Mouse (Mus musculus) layer of hippocampus, adult 18-20 months (tissue): ENCODE data around the gene Pcnx2. TPM values are rescaled to one million over a fixed set of nuclear protein-coding genes. Genes with fewer than 3 reads are reported as not detected.

ENCODE experiments used
- DNase-seq, 2 experiments: peaks; one replicate each; pipeline ENCODE4 v3.0.0; 2022; ENCODE audit warnings: low spot score in 2 of 2
- long read RNA-seq: library from polyadenylated mRNA; stranded (forward); transcript quantifications from one replicate; pipeline ENCODE4 v2.0.0, GENCODE M21; 2021
- total RNA-seq, 2 experiments: library from RNA; stranded (reverse); gene quantifications; 2 replicates each; pipeline ENCODE4 v1.2.3; 2021

Gene Pcnx2
- total RNA-seq = 10 to 100 TPM; 66.1 to 67.7 TPM
- long read RNA-seq, full-length matches to known transcripts = 18 of 43 reads
- long read RNA-seq, partial matches to known transcripts = 21 of 43 reads
- long read RNA-seq, other reads (novel, unspliced or antisense) = 4 of 43 reads

DNA sequence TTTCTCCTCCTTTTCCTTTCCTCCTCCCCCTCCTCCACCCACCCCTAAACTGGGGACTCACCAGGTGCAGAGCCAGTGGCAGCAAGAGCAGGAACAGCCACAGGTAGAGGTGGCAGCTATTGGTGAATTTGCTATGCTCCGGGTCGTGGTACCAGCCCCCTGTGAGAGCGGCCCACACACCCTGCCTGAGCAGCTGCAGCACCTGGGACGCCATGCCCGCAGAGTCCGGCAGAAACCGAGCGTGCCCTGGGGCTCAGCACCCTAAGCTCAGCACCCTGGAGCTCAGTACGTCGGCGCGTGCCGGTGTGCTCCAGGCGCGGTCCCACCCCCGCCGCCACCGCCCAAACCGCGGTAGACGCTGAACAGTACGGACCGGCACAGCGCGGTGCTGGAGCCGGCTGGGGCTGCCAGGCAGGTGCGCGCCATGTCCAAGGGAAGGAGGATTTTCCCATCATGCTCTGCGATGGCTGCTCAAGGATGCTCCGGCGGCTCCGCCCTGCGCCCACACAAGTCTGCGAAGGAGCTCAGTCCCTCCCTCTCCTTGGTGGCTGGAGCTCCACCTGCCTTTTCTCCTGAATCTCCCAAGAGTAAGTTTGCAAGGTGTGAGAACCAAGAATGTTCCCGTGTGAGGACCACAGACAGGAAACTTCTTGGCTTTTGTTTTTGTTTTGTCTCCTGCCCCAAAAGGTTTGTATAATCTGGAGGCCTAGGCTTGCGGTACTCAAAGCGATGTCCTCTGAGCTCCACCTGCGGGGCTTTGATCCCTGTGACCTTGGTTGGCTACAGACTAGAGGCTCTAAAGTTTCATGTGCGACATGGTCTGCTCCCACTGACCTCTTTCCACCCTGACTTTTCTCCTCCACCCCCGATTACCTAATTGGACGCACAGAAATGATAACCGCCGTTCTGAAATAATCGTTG, at the start of gene Pcnx2:
Gene Pcnx2 (minus strand): TSS at position 450 of the 921 bp plus-strand sequence.
- DNase-seq = peak; percentile 75 to 79

DNA sequence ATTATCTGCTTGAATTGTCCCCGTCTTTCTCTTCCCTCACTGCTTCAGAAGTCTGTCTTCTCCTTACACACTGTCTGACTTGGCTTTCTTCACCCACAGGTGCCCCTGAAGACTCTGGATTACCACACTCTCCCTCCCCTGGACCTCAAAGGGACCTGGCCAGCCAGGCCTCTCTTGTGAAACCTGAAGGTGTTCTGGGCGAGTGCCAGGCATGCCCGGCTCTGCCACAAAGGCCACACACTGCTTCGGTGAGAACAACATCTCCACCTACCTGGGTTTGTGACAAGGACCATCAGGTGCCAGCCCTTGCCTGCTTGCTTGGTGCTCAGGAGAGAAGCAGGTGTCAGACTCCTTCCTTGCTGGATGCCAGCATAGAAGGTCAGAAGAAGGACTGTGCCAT, 46.4 kb upstream of the Pcnx2 start:
- no peak for DNase-seq

DNA sequence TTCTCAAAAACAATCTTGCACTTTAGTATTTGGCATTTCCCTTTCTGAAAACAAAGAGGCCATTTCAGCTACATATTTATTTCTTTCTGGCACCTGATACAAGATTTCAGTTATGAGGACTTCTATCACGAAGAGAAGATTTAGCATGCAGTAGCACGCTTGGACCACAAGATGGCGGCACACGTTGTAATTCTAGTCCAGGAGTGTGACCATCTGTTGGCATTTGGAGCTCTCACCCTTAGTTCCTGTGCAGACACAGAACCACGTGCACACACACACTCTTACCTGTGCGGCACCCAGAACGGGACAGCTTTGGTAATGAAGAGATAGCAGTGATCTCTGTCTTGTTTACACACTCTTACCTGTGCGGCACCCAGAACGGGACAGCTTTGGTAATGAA, 37.5 kb upstream of the Pcnx2 start:
- DNase-seq = peak in 1 of 2 experiments; percentile 79

DNA sequence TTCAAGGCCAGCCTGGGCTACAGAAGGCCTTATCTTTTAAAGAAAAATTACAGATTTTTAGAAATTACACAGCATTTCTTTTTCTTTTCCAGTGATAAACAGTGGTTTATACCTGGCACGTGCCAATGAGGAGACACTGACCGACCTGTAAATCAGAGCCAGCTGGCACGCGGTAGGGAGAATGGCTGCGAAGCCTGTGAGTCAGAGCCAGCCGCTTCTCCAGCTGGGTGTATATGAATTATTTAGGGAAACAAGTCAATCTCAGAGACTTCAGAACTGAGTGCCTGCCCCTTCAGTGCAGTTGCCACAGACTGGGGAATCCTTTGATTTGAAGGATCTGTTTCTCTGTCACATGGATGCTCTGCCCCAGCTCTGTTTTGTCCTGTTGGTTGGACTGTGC, 33.7 kb upstream of the Pcnx2 start:
- DNase-seq = no peak

DNA sequence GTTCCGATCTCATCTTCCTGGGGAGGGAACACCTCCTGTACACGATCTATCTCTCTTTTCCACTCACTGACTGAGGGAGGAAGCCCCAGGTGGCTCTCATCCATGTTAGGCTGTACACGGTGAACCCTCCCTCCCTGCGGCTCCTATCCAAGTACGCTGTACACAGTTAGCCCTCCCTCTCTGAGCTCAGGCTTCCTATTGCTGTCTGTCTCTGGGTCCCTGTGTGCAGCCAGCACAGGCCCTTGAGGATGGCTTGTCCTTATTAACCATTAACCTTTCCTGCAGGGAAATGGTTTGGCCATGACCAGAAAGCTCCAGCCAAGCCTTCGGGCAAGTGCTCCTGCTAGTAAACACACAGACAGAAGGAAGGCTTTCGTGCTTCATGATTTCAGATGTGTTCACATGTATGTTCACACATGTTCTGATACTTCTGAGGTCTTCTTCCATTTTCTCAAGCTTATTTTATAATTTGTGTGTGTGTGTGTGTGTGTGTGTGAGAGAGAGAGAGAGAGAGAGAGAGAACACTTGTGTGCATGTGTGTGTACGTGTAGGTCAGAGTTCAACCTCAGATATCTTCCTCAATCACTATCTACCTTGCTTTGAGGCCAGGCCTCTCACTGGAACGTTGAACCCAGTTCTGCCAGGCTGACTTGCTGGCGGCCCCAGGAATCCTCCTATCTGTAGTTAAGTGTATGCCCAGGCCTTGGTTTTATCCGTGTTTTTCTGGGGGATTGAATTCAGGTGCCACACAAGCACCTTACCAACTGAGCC, 32.3 kb upstream of the Pcnx2 start:
- no peak for DNase-seq

DNA sequence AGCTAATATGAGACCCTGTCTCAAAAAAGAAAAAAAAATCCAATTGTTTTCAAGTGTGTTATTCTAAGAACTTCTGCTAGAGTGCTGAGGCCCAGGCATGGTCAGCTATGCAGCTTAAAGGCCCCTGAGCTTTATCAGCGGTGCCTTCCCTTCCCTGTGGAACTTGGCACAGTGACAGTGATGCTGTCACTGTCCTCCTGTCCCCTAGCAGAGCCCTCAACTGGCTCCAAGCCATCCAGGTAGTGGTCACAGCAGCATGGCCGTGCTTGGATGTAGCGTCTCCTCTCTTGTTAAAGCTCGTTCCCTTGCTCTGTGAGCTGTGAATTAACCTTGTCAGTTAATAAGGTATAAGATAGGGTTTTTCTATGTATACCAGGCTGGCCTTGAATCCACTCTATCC, 28.5 kb upstream of the Pcnx2 start:
- DNase-seq = no peak

DNA sequence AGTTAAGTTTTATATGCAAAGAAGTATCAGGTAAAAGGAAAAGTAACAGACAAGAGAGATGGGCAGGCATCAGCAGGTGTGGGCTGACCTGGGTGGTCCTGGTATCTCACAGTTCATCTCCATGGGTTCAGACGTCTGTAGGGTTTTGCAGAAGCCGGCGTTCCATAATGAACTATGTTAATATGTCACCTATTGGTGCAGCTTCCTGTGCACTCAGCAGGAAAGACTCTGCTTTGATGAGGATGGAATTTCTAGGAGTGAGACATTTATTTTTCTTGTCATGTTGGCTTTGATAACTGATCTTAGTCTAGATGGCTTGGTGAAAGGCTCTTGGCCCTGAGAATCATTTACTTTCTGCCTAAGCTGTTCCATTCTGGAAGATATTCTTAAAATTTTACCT, 24.2 kb upstream of the Pcnx2 start:
- no peak for DNase-seq

DNA sequence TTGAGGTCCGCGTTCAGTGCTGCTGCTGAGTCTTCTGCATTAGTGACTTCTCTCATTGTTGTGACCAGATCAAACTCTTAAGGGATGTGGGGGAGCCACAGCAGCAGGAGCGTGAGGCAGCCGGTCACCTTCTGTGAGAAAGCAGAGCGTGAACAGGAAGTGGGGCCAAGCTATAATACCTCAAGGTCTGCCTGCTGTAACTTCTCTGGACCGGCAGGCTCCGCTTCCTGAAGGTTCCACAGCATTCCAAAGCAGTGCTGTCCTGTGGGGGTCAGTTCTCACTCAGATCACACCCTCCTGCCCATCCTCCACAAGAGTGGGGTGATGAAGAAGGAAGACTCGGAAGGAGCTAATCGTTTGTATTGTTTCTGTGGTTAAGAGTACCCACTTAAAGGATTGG, 22.6 kb upstream of the Pcnx2 start:
- DNase-seq = no peak

DNA sequence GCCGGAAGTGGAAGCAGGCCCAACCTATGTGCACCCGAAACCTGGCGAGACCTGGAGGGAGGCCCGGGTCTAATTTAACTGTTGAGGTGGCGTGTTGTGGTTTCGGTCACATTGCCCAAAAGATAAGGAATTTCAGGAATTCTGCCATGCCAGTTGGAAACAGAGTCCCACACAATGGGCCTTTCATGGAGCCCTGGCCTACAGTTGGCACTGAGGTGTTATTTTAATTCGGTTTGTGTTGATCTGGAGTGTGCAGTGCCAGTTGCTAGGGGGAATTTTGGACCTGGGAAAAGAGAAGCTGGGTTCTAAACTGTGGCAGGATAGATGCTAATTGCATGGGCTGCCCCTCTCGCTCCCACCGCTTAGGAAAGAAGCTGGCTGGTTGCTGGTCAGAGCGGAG, 22.2 kb upstream of the Pcnx2 start:
- no peak for DNase-seq

DNA sequence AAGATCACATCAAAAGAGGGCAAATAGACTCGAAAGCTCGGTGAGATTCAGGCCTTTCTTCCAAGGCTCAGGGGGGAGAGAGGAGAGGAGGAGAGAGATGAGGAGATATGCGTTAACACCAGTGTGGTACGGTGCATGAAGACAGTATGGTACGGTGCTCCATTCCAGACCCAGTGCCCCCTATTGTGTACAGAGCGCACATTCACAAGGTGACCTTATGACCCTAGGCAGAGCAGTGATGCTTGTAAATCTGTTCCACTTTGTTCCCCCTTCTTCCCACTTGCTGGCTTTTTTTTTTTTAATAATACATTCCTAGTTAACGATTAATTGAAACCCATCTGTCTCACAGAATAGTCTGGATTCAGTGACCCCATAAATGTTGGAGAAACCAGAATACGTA, 21.4 kb upstream of the Pcnx2 start:
- no peak for DNase-seq

DNA sequence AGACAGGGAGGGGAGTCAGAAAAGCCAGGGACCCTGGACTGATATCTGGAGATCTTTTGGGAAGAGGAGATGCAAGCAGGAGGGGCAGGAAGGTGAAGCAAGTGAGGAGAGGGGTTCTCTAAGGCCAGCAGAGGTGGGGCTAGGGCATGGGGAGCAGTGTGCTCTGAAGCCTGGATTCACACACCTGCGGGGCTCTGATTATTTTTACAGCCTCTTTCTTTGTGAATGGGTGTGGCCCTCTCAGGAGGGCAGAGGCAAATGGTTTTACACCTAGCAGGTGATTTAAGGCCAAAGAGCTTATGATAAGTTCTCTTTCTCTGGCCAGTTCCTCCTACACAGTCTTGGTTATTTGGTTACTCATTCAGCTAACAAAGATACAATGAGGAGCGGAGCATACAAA, 20.6 kb upstream of the Pcnx2 start:
- no peak for DNase-seq

DNA sequence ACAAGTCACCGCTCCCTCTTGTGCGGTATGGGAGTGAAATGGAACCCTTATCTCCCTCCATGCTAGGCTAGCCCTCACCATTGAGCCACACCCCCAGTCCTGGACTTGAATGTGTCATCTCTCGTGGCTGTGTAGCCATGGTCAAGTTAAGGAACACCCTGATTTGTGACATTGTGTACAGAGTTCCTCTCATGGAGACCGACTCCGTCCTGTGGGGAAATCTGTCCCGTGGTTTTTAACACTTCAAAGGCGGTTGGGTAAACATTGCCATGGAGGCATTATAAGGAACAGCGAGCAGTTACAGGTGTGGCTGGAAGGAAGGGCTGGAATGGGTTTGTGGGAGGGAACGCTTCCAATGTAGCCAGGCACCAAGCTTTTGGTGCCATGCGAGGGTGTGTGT, 18.9 kb upstream of the Pcnx2 start:
- DNase-seq = no peak

DNA sequence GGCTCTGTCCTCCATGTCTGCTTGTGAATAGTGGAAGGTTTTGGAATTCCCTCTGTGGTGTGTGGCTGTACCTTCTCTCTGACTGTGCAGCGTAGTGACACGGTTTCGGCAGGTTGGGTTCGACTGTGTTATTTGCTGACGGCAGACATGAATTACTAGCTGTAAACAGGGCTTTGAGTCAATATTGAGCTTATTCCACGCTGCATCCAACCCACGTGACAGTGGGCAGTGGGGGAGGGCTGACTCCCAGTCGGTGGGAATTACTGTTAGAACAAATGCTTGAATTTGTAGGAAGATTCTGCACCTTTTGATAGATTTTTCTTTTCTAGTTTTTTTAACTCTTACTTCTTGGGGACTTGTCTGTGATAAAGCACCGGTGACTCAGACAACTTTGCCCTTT, 16.3 kb upstream of the Pcnx2 start:
- DNase-seq = no peak

DNA sequence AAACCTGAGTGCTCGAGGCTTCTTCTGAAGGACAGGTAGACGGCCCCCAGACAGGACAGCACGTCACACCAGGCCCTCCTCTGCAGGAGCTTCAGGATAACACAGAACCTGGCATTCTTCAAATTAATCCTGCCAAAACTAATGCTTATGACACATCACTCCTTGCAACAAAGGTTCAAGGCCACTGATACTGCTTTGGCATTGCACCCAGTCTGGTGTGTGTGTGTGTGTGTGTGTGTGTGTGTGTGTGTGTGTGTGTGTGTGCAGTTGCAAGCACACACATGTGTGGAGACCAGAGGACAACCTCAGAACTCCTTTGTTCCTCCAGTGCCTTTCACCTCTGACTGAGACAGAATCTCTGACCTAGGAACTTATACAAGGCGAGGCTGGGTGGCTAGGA, 15.1 kb upstream of the Pcnx2 start:
- DNase-seq = no peak

DNA sequence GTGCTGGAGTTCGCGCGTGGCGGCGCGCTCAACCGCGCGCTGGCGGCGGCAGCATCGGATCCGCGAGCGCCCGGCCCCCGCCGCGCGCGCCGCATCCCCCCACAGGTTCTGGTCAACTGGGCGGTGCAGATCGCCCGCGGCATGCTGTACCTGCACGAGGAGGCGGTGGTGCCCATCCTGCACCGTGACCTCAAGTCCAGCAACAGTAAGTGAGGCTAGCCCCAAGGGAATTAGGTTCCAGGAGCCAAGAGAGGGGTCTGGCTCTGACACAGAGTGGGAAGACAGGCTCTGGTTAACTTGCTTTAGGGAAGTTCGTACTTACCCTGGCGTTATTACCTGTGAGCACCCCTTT, 13.1 kb upstream of the Pcnx2 start:
- DNase-seq = no peak

DNA sequence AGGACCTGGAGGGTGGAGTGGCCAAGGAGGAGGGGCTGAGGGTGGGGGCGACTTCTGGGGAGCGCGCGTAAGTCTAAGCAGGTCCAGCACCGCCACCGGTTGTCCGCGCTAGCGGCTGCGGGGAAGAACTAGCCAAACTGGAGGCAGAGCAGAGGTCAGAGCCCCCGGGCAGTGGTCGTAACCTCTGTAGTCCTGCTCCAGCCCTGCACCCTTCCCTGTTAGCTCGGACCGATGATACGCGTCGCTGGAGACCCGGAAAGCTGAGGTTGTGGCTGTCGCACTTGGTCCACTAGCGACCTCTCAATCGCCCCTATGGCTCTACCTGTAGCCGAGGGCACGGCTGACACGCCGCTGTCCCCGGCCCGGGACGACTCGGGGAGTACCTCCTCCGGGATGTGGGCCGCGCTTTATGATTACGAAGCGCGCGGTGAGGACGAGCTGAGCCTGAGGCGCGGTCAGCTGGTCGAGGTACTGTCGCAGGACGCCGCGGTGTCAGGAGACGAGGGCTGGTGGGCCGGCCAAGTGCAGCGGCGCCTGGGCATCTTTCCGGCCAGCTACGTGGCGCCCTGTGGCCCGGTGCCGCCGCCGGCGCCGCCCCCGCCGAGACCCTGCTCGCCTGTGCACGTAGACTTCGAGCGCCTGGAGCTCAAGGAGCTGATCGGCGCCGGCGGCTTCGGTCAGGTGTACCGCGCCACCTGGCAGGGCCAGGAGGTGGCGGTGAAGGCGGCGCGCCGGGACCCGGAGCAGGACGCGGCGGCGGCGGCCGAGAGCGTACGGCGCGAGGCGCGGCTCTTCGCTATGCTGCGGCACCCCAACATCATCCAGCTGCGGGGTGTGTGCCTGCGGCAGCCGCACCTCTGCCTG, 12.5 kb upstream of the Pcnx2 start, which contains the start of gene Map3k21:
Gene Map3k21 (plus strand): TSS at position 86 of the 864 bp plus-strand sequence.
- DNase-seq = no peak

DNA sequence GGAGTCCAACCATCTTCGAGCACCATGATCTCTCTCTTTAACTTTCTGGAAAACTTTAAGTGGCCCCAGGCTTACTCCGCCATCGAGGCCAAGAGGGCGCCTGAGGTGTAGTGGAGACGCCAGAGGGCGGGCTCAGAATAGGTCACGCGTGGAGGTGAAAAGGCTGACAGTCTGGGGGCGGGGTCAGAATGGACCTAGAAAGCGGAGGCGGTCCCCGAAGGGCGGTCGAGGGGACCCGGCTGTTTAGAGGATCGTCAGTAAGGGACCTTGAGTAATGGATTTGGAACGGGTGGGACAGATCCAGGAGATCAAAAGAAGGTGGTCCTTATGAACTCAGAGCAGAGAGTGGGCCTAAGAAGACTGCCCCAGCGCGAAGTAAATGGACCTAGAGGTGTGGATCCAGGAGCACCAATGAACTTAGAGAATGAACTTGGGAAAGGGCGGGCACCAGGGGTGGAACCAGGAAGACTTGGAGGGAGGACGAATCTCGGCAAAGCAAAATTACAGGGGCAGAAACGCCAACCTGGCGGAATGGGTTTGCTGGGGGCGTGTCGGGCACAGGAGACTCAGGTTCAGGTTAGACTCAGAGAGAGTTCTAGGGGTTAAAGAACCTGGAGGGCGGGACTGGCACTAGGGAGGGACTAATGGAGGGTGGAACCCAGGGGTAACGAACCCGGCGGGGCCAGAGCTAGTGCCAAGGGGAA, 11.7 kb upstream of the Pcnx2 start:
- DNase-seq = no peak

DNA sequence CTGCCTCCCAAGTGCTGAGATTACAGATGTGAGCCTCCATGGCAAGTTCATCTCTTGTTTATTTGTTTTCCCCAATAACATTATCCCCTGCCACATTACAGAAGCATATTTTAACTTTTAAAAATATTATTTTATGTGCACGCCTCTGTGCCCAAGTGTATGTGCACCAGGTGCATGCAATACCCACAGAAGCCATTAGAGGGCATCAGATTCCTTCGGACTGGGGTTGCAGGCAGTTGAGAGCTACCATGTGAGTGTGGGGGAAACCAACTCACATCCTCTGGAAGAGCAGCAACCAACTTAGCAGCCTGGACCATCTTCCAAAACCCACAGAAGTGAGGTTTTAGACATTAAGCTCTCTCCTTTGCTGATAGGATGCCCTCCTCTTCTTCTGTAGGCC, 9.2 kb upstream of the Pcnx2 start:
- DNase-seq = no peak

DNA sequence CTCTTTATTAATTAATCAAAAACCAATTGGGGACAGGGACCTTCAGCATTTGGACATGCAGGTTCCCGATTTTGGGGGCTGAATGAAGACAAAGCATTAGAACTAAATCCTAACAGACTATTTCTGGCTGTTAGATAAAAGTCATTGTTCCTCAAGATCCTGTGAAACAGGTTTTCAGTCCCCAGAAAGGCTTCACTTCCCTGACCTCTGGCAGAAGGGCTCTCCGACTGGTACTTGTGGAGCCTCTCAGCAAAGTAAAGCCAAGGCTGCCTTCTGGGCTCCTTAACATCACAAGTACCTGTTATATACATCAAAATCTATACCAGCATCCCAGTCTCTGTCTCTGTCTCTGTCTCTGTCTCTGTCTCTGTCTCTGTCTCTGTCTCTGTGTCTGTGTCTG, 7.2 kb upstream of the Pcnx2 start:
- no peak for DNase-seq

DNA sequence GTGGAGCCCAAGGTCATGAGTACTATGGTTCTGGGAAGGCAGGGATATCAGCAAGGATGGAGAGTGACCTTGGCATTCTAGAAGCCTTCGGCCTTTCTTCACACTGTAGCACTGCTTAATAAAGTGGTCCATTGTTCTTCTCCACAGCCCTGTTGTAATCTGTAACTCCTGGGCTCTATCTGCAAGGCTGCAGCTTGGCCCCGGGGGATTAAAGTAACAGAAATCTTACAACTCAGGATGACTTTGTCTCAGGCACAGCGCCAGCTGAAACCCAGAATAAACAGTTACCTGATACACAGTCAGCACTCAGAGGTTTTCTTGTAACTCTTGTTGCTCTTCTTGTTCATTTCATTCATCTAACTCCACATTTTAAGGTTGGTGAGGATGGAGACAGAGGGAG, 4.4 kb upstream of the Pcnx2 start:
- no peak for DNase-seq

DNA sequence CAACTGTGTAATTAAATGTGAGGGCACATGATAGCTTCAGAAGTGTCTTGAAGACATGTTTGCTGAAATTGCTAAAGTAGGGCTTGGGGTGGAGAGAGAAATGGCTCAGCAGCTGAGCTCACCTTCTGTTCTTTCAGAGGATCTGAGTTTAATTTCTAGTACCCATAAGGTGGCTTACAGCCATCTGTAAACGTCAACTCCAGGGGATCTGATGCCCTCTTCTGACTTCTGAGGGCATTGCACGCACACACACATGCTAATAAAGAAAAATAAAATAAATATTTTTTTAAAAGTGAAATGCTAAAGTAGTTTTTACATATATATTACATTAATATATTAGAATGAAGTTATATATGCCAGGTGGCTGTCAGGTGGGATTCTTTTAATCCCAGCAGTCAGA, 3.0 kb upstream of the Pcnx2 start:
- peak in 1 of 2 experiments; percentile 28 for DNase-seq
